Mouse (Mus musculus) liver, adult 2 months (tissue): ENCODE data around the gene Krt1.

Source experiments
- CTCF ChIP-seq: fragments of 200-500 bp; IDR thresholded peaks from 2 replicates; pipeline ENCODE4 v1.5.1; 2011; ENCODE audit warnings: low read depth, low read length, control low read depth
- POLR2A ChIP-seq: fragments of 200-500 bp; IDR thresholded peaks from 2 replicates; pipeline ENCODE4 v1.6.1; 2011; ENCODE audit warnings: low read length, control low read depth; ENCODE audit not compliant: insufficient read depth; ENCODE audit errors: extremely low read depth

DNA sequence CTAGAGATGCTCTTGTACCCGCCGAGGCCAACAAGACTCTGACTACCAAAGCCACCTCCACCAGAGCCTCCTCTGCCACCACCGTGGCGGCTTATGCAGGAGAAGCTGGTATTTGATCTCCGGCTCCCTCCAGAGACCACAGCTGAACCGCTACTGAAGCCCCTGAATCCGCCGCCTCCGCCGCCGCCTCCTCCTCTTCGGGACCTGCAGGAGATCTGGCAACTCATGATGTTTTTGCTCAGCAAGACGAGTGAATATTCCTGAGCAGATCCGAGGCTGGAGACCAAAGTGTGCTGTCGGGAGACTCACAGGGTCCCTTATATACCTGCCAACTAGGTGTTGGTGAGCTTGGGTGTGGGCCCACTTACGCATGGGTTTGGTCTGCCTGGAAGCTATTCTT lies 32.7 kb downstream of the Krt1 start, which contains the start of gene Krt2:
- TF ChIP-seq CTCF: no peak
- no peak for TF ChIP-seq POLR2A
